8 mouse cellular contexts compared by ENCODE assay signal in genomic region chr11:12810949-12811881, GRCm38 (mm10).
DNase-seq lines count a peak whose midpoint lies in the region; ATAC-seq and TF ChIP-seq lines count a peak whose summit lies in the region.

No protein-coding gene starts in this region.

- WGBS in cerebellum, adult 2 months, result 44% methylated on average over 11 of the region's 11 CpGs
- WGBS in kidney, adult 2 months, result 33% methylated on average over 11 of the region's 11 CpGs
- 47% methylated on average over 11 of the region's 11 CpGs for WGBS in midbrain, postnatal 0 days

- no peak overlapping the region for H3K4me2 ChIP-seq in midbrain, postnatal 0 days (ENCODE audit: low read depth, low read length, poor library complexity, severe bottlenecking)

- no peaks in the 10 kb centered on the region for H3K9me3 ChIP-seq in midbrain, postnatal 0 days (ENCODE audit: low read length)

- H3K4me1 ChIP-seq in cerebellum, adult 2 months (ENCODE audit: control insufficient read depth, insufficient read depth, low read length), result no peaks in the 10 kb centered on the region
- no peaks in the 10 kb centered on the region for H3K4me1 ChIP-seq in cortical plate, adult 2 months (ENCODE audit: control insufficient read depth, insufficient read depth, low read length)
- no peaks in the 10 kb centered on the region for H3K4me1 ChIP-seq in kidney, adult 2 months (ENCODE audit: control insufficient read depth, insufficient read depth, low read length)
- no peaks in the 10 kb centered on the region for H3K4me1 ChIP-seq in midbrain, postnatal 0 days (ENCODE audit: insufficient read depth, low read length)

- TF ChIP-seq CTCF in cerebellum, adult 2 months (IDR thresholded peaks at IDR 0.05; ENCODE audit: borderline replicate concordance, insufficient read depth, low read depth, low read length), result peak; percentile 41; the same call in 1 of the 2 replicates
- TF ChIP-seq CTCF in cortical plate, adult 2 months (IDR thresholded peaks at IDR 0.05; ENCODE audit: extremely low read depth, insufficient read depth, low read length), result peak; percentile 75
- peak; percentile 77 for TF ChIP-seq CTCF in kidney, adult 2 months (conservative IDR thresholded peaks at IDR 0.05; ENCODE audit: insufficient read depth, insufficient read length, low read depth, low read length)
- peak; percentile 76 for TF ChIP-seq CTCF in midbrain, postnatal 0 days (IDR thresholded peaks at IDR 0.05)

- intact Hi-C loops in left cerebral cortex, postnatal 4 days (cut with DNase I), result no loop called here

- no peak for TF ChIP-seq POLR2A in cerebellum, adult 2 months (IDR thresholded peaks at IDR 0.05; ENCODE audit: borderline replicate concordance, insufficient read depth, low read length)
- TF ChIP-seq POLR2A in cortical plate, adult 2 months (IDR thresholded peaks at IDR 0.05; ENCODE audit: extremely low read depth, insufficient read depth, low read length), result no peak
- TF ChIP-seq POLR2A in kidney, adult 2 months (IDR thresholded peaks at IDR 0.05; ENCODE audit: low read depth, low read length), result no peak

- H3K9ac ChIP-seq in midbrain, postnatal 0 days (replicated peaks; ENCODE audit: low read length, poor library complexity, severe bottlenecking), result no peak overlapping the region

- no peaks in the 10 kb centered on the region for H3K27me3 ChIP-seq in cerebellum, adult 2 months (ENCODE audit: control insufficient read depth, insufficient read depth, low read length)
- no peaks in the 10 kb centered on the region for H3K27me3 ChIP-seq in kidney, adult 2 months (replicated peaks; ENCODE audit: control insufficient read depth, insufficient read depth, low read length)
- H3K27me3 ChIP-seq in midbrain, postnatal 0 days (ENCODE audit: insufficient read depth, low read length), result no peaks in the 10 kb centered on the region

- DNase-seq in cerebellum, adult 2 months, result peak; percentile 6 to 18
- DNase-seq in cerebellum, adult 9-11 months, result no peak
- DNase-seq in gastrocnemius, postnatal 4 days (ENCODE audit: low spot score in 2 of 2), result peak; percentile 17 to 39
- DNase-seq in kidney, adult 2 months, result peak; percentile 56
- peak; percentile 46 for DNase-seq in left cerebral cortex, postnatal 4 days
- DNase-seq in midbrain, postnatal 0 days (ENCODE audit: low spot score), result peak; percentile 70
- DNase-seq in testis, postnatal 10 days (ENCODE audit: low spot score), result peak; percentile 82

- H3K36me3 ChIP-seq in kidney, adult 2 months (ENCODE audit: control insufficient read depth, insufficient read depth, low read length), result no peaks in the 10 kb centered on the region
- H3K36me3 ChIP-seq in midbrain, postnatal 0 days (ENCODE audit: insufficient read depth, low read length), result no peaks in the 10 kb centered on the region

- no peak for ATAC-seq in midbrain, postnatal 0 days (ENCODE audit: low FRiP score)

- no peak overlapping the region for H3K27ac ChIP-seq in cerebellum, adult 2 months (ENCODE audit: insufficient read depth, low read length)
- no peak overlapping the region for H3K27ac ChIP-seq in cortical plate, adult 2 months (ENCODE audit: insufficient read depth, low read length)
- H3K27ac ChIP-seq in kidney, adult 2 months (ENCODE audit: insufficient read depth, low read depth, low read length), result no peak overlapping the region
- no peak overlapping the region for H3K27ac ChIP-seq in midbrain, postnatal 0 days (ENCODE audit: low read depth, low read length)

- no peak overlapping the region for H3K4me3 ChIP-seq in cerebellum, adult 2 months (replicated peaks; ENCODE audit: insufficient read depth, low read depth, low read length)
- no peak overlapping the region for H3K4me3 ChIP-seq in cortical plate, adult 2 months (ENCODE audit: insufficient read depth, low read length)
- no peak overlapping the region for H3K4me3 ChIP-seq in kidney, adult 2 months (ENCODE audit: insufficient read depth, low read depth, low read length)
- no peak overlapping the region for H3K4me3 ChIP-seq in midbrain, postnatal 0 days (ENCODE audit: low read depth, low read length)
